Mouse (Mus musculus): Measurements from ENCODE around the gene Igf2r. TPM values are rescaled to one million over a fixed set of nuclear protein-coding genes. Genes with fewer than 3 reads are reported as not detected.
A peak's percentile ranks its signal among the peaks of the same experiment; 100 is the strongest.

Igf2r gene
- polyA plus RNA-seq, 1 experiment from 2014 or later = 38.6 TPM

DNA sequence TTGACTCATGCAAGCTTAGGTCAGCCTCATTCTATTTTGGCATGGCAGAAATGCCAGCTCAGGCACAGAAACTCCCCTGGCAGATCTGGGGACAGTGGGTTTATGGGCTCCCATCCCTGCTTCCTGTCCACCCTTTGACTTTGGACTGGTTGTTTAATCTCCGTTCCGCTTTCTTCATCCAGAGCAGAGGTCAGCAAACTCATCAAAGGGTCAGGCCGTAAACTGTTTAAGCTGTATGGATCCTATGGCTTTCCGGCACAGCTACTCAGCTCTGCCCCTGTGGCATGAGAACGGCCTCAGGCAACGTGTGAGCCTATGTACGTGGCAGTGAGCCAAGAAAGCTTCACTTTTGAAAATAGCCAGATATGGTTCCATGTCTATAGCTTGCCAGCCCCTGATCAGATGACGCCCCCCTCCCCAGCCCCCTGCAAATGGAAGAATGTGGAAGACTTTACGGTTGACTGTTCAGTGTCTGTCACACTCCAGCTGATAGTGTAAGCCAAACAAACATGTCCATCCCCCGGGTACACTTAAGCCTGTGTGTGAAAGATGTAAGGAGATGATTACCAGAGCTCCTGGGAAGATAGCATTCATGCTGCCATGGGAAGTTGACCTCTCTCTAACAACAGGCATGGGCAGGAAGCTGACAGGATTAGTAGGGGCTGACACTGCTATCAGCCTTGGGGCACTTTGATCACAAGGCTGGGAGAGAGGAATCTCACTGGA, 21.1 kb upstream of the Igf2r start:
- no peak overlapping the region for H3K4me2 ChIP-seq (ENCODE audit: low read depth, low read length)
- peak overlapping the region; percentile 36 for H3K9ac ChIP-seq (ENCODE audit: low read length)
- H3K4me3 ChIP-seq (replicated peaks; ENCODE audit: low read length) = no peak overlapping the region
- H3K27me3 ChIP-seq (ENCODE audit: control insufficient read depth, insufficient read depth, low read length) = no peaks in the 10 kb centered on the region
- peak overlapping the region; percentile 94 for H3K27ac ChIP-seq (ENCODE audit: low read length)
- H3K4me1 ChIP-seq (ENCODE audit: control insufficient read depth, insufficient read depth, low read length) = peaks cover 58% of the 10 kb centered on the region
- WGBS = 10% methylated on average over 10 of the region's 10 CpGs
- peak; percentile 85 for ATAC-seq (ENCODE audit: insufficient read depth, low FRiP score)
- H3K9me3 ChIP-seq (replicated peaks; ENCODE audit: control insufficient read depth, low read length) = peaks cover 10% of the 10 kb centered on the region
- peaks cover 11% of the 10 kb centered on the region; the same call in 1 of the 2 replicates for H3K36me3 ChIP-seq (ENCODE audit: control insufficient read depth, insufficient read depth, low read length)

- H3K4me3 ChIP-seq (replicated peaks; ENCODE audit: low read length) = no peak overlapping the region
- peaks cover 5% of the 10 kb centered on the region; the same call in 1 of the 2 replicates for H3K36me3 ChIP-seq (ENCODE audit: control insufficient read depth, insufficient read depth, low read length)
- H3K27ac ChIP-seq (ENCODE audit: low read length) = peak overlapping the region; percentile 89
- 32% methylated on average over 11 of the region's 11 CpGs for WGBS
- H3K27me3 ChIP-seq (ENCODE audit: control insufficient read depth, insufficient read depth, low read length) = no peaks in the 10 kb centered on the region
- ATAC-seq (ENCODE audit: insufficient read depth, low FRiP score) = no peak
- H3K4me1 ChIP-seq (ENCODE audit: control insufficient read depth, insufficient read depth, low read length) = peaks cover 48% of the 10 kb centered on the region
- H3K9ac ChIP-seq (ENCODE audit: low read length) = 0 out of 2 replicates have a peak overlapping the region, but pooled peaks have one; percentile 52
- peaks cover 5% of the 10 kb centered on the region; the same call in 1 of the 2 replicates for H3K9me3 ChIP-seq (replicated peaks; ENCODE audit: control insufficient read depth, low read length)
- peak overlapping the region; percentile 14; the same call in 1 of the 2 replicates for H3K4me2 ChIP-seq (ENCODE audit: low read depth, low read length)
Observed at GRCm38 (mm10) chr17:12782861-12783847, 13.7 kb upstream of the Igf2r start.

- no peaks in the 10 kb centered on the region for H3K27me3 ChIP-seq (ENCODE audit: control insufficient read depth, insufficient read depth, low read length)
- peak; percentile 86; the same call in 1 of the 2 replicates for ATAC-seq (ENCODE audit: insufficient read depth, low FRiP score)
- peaks cover 11% of the 10 kb centered on the region; the same call in 1 of the 2 replicates for H3K36me3 ChIP-seq (ENCODE audit: control insufficient read depth, insufficient read depth, low read length)
- H3K9ac ChIP-seq (ENCODE audit: low read length) = peak overlapping the region; percentile 47
- H3K4me3 ChIP-seq (replicated peaks; ENCODE audit: low read length) = no peak overlapping the region
- peak overlapping the region; percentile 48 for H3K4me2 ChIP-seq (ENCODE audit: low read depth, low read length)
- no peaks in the 10 kb centered on the region for H3K9me3 ChIP-seq (replicated peaks; ENCODE audit: control insufficient read depth, low read length)
- peaks cover 48% of the 10 kb centered on the region for H3K4me1 ChIP-seq (ENCODE audit: control insufficient read depth, insufficient read depth, low read length)
- 5% methylated on average over 5 of the region's 5 CpGs for WGBS
- H3K27ac ChIP-seq (ENCODE audit: low read length) = peak overlapping the region; percentile 98
Observed at GRCm38 (mm10) chr17:12781101-12781500, 11.6 kb upstream of the Igf2r start.

- peaks cover 48% of the 10 kb centered on the region for H3K4me1 ChIP-seq (ENCODE audit: control insufficient read depth, insufficient read depth, low read length)
- 12% methylated on average over 8 of the region's 8 CpGs for WGBS
- H3K9me3 ChIP-seq (replicated peaks; ENCODE audit: control insufficient read depth, low read length) = no peaks in the 10 kb centered on the region
- ATAC-seq (ENCODE audit: insufficient read depth, low FRiP score) = peak; percentile 52
- H3K4me2 ChIP-seq (ENCODE audit: low read depth, low read length) = peak overlapping the region; percentile 48
- H3K36me3 ChIP-seq (ENCODE audit: control insufficient read depth, insufficient read depth, low read length) = peaks cover 12% of the 10 kb centered on the region; the same call in 1 of the 2 replicates
- H3K9ac ChIP-seq (ENCODE audit: low read length) = peak overlapping the region; percentile 56
- H3K4me3 ChIP-seq (replicated peaks; ENCODE audit: low read length) = no peak overlapping the region
- no peaks in the 10 kb centered on the region for H3K27me3 ChIP-seq (ENCODE audit: control insufficient read depth, insufficient read depth, low read length)
- peak overlapping the region; percentile 98 for H3K27ac ChIP-seq (ENCODE audit: low read length)
Observed at GRCm38 (mm10) chr17:12780125-12780524, 10.7 kb upstream of the Igf2r start.

DNA sequence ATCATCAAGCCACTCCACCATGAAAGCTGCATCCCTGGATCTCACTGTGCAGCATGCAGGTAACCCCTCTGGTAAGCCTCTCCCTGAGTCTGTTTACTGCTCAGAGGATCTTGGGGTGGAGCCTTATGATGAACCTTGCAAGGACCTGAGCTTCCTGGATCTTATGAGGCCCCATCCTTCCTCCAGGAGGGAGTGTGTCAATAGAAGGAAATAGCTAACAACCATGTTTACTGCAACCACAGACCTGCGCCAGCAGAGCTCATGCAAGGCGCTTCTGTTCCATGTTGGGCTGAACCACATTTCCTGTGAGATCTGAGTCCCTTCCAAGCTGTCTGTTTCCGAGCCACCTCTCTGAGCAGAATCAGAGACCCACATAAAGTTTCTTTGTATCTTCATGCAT, 10.0 kb upstream of the Igf2r start:
- H3K36me3 ChIP-seq (ENCODE audit: control insufficient read depth, insufficient read depth, low read length) = peaks cover 12% of the 10 kb centered on the region; the same call in 1 of the 2 replicates
- ATAC-seq (ENCODE audit: insufficient read depth, low FRiP score) = 0 out of 2 replicates have a peak, but pooled peaks have one; percentile 8
- H3K27me3 ChIP-seq (ENCODE audit: control insufficient read depth, insufficient read depth, low read length) = no peaks in the 10 kb centered on the region
- 37% methylated on average over 3 of the region's 3 CpGs for WGBS
- peaks cover 48% of the 10 kb centered on the region for H3K4me1 ChIP-seq (ENCODE audit: control insufficient read depth, insufficient read depth, low read length)
- H3K9me3 ChIP-seq (replicated peaks; ENCODE audit: control insufficient read depth, low read length) = no peaks in the 10 kb centered on the region
- H3K27ac ChIP-seq (ENCODE audit: low read length) = peak overlapping the region; percentile 98
- H3K4me2 ChIP-seq (ENCODE audit: low read depth, low read length) = no peak overlapping the region; the same call in 1 of the 2 replicates
- H3K9ac ChIP-seq (ENCODE audit: low read length) = peak overlapping the region; percentile 1; the same call in 1 of the 2 replicates
- H3K4me3 ChIP-seq (replicated peaks; ENCODE audit: low read length) = no peak overlapping the region

- peaks cover 2% of the 10 kb centered on the region for H3K4me1 ChIP-seq (ENCODE audit: control insufficient read depth, insufficient read depth, low read length)
- H3K4me3 ChIP-seq (replicated peaks; ENCODE audit: low read length) = no peak overlapping the region
- ATAC-seq (ENCODE audit: insufficient read depth, low FRiP score) = no peak
- no peaks in the 10 kb centered on the region for H3K9me3 ChIP-seq (replicated peaks; ENCODE audit: control insufficient read depth, low read length)
- peaks cover 23% of the 10 kb centered on the region for H3K36me3 ChIP-seq (ENCODE audit: control insufficient read depth, insufficient read depth, low read length)
- WGBS = 55% methylated on average over 3 of the region's 3 CpGs
- no peaks in the 10 kb centered on the region for H3K27me3 ChIP-seq (ENCODE audit: control insufficient read depth, insufficient read depth, low read length)
- H3K9ac ChIP-seq (ENCODE audit: low read length) = no peak overlapping the region
- no peak overlapping the region for H3K4me2 ChIP-seq (ENCODE audit: low read depth, low read length)
- peak overlapping the region; percentile 24; the same call in 1 of the 2 replicates for H3K27ac ChIP-seq (ENCODE audit: low read length)
Observed at GRCm38 (mm10) chr17:12773956-12774355, 4.5 kb upstream of the Igf2r start.

DNA sequence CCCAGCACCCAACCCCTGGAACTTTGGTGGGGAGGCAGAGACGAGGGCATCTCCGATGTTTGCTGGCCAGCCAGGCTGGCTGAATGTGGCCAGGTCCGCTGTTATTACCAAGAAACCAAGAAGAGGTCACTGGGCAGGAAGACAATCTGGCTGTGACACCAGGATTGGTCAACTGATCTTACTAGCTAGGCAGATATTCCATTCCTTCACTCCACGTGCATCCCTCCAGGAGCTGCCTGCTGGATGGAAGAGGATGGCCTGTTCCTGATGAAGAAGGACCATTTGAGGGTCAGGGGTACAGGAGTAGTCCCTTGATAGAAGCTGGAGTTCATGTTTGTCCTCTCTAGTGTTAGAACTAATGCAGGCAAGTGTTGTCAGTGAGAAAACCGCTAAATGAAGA, 1.0 kb upstream of the Igf2r start:
- Histone ChIP-seq H3K9me3 (replicated peaks; ENCODE audit: control insufficient read depth, low read length) (no peaks in the 10 kb centered on the region), H3K4me1 (ENCODE audit: control insufficient read depth, insufficient read depth, low read length) (peaks cover 12% of the 10 kb centered on the region), H3K9ac (ENCODE audit: low read length) (no peak overlapping the region), H3K4me3 (replicated peaks; ENCODE audit: low read length) (no peak overlapping the region), H3K4me2 (ENCODE audit: low read depth, low read length) (no peak overlapping the region), H3K36me3 (ENCODE audit: control insufficient read depth, insufficient read depth, low read length) (peaks cover 12% of the 10 kb centered on the region), H3K27ac (ENCODE audit: low read length) (no peak overlapping the region), H3K27me3 (ENCODE audit: control insufficient read depth, insufficient read depth, low read length) (no peaks in the 10 kb centered on the region)
- ATAC-seq (ENCODE audit: insufficient read depth, low FRiP score) = no peak
- 85% methylated on average over 5 of the region's 5 CpGs for WGBS

DNA sequence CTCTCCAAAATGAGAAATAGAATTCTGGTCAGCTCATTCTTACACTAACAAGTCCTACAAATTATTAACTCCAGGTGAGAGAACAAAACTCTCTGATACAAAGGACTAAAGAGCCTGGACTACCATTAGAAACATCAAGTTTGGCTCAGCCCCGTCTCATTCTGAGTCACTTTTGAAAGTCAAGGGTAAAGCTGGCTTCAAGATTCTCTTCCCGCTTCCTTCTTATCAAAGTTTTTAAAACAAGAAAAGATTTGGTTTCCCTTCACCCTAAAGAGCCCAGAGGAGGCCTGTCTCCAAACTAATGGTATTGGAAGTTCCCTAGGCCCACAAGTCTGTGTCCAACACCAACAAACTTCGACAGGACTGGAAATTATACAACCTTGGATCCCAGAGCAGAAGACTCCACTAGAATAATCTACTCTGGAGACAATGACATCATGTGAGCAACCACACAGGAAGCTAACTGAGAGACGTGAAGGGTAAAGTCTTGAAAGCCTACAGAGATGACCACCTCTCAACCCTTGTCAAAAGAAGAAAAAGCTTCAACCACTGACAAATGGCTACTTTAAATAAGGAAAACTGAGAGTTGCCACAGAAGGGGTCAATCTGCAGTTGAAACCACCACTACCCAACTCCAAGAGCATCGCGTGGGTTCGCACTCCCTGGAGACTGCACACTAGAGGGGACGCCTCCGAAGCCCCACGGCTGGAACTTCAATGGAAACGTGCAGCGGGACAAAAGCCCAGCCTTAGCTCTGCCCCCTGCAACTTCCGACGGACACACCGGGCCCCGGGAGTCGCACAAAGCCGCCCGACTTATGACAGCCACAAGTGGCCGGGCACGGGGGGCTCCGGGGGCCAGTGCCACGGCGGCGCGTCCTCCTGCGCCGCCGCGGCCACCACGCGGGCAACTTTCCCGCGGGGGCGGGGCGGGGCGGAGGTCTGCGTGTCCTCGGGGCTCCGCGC, 767 bp downstream of the Igf2r start:
- H3K27me3 ChIP-seq (ENCODE audit: control insufficient read depth, insufficient read depth, low read length) = no peaks in the 10 kb centered on the region
- H3K27ac ChIP-seq (ENCODE audit: low read length) = peak overlapping the region; percentile 66
- peak overlapping the region; percentile 76 for H3K9ac ChIP-seq (ENCODE audit: low read length)
- 39% methylated on average over 41 of the region's 41 CpGs for whole genome bisulfite sequencing
- peaks cover 11% of the 10 kb centered on the region for H3K36me3 ChIP-seq (ENCODE audit: control insufficient read depth, insufficient read depth, low read length)
- no peaks in the 10 kb centered on the region for H3K9me3 ChIP-seq (replicated peaks; ENCODE audit: control insufficient read depth, low read length)
- peaks cover 15% of the 10 kb centered on the region for H3K4me1 ChIP-seq (ENCODE audit: control insufficient read depth, insufficient read depth, low read length)
- peak overlapping the region; percentile 55 for H3K4me2 ChIP-seq (ENCODE audit: low read depth, low read length)
- peak overlapping the region; percentile 65 for H3K4me3 ChIP-seq (replicated peaks; ENCODE audit: low read length)
- peak; percentile 7; the same call in 1 of the 2 replicates for ATAC-seq (ENCODE audit: insufficient read depth, low FRiP score)
